Mouse (Mus musculus) forebrain, postnatal 0 days (tissue): ENCODE results near the gene Sap18. TPM values are rescaled to one million over a fixed set of nuclear protein-coding genes. Genes with fewer than 3 reads are reported as not detected.

Source experiments
- ATAC-seq: fragments of 200-750 bp; cut with Nextera tagmentation; 2 replicates; pipeline ENCODE4 v1.8.0; 2017; ENCODE audit warnings: mild to moderate bottlenecking, moderate library complexity
- DNase-seq: peaks from one replicate; pipeline ENCODE4 v3.0.0-alpha.2; 2015
- H3K27ac ChIP-seq: fragments of 300-500 bp; sonication (generic); 2 replicates; pipeline ENCODE4 v1.5.1; 2014; ENCODE audit warnings: low read depth, mild to moderate bottlenecking, antibody characterized with exemption, low read length, moderate library complexity, mixed read lengths
- H3K27me3 ChIP-seq: fragments of 300-500 bp; sonication (generic); 2 replicates; pipeline ENCODE4 v1.6.1; 2014; ENCODE audit warnings: mild to moderate bottlenecking, low read length, mixed read lengths; ENCODE audit not compliant: insufficient read depth
- H3K36me3 ChIP-seq: fragments of 300-500 bp; sonication (generic); 2 replicates; pipeline ENCODE4 v1.6.1; 2014; ENCODE audit warnings: mild to moderate bottlenecking, moderate library complexity; ENCODE audit not compliant: insufficient read depth
- H3K4me1 ChIP-seq: fragments of 300-500 bp; sonication (generic); 2 replicates; pipeline ENCODE4 v1.6.1; 2014; ENCODE audit warnings: antibody characterized with exemption; ENCODE audit not compliant: insufficient read depth
- H3K4me2 ChIP-seq: fragments of 300-500 bp; sonication (generic); 2 replicates; pipeline ENCODE4 v1.6.1; 2014; ENCODE audit warnings: low read depth, mild to moderate bottlenecking, moderate library complexity
- H3K4me3 ChIP-seq: fragments of 300-500 bp; sonication (generic); 2 replicates; pipeline ENCODE4 v1.5.1; 2014; ENCODE audit warnings: low read depth, low read length, mixed read lengths
- H3K9ac ChIP-seq: fragments of 300-500 bp; sonication (generic); 2 replicates; pipeline ENCODE4 v1.6.1; 2014; ENCODE audit warnings: mild to moderate bottlenecking
- H3K9me3 ChIP-seq: fragments of 300-500 bp; sonication (generic); 2 replicates; pipeline ENCODE4 v1.6.1; 2016; ENCODE audit warnings: low read length
- CTCF ChIP-seq: sonication (generic); IDR thresholded peaks from 2 replicates; pipeline ENCODE4 v1.5.1; 2016; ENCODE audit warnings: antibody characterized with exemption, control low read depth, low read depth
- WGBS: fragments of 180-500 bp; shearing (Covaris S2); extraction: QIAGEN DNeasy Blood & Tissue Kit; methylation state at CpG from one replicate; pipeline ENCODE4 v1.1.7; 2014; 5-methylcytosine and 5-hydroxymethylcytosine counted together
- polyA plus RNA-seq: library from polyadenylated mRNA; unstranded; fragments of >200 nt; fragmentation: Nextera tagmentation; extraction: Ambion mirVana; gene quantifications from 2 replicates; pipeline ENCODE4 v1.2.1, GENCODE M21; 2015
- total RNA-seq: library from RNA; depleted of rRNA; stranded (reverse); fragments of >200 nt; gene quantifications from 2 replicates; pipeline ENCODE4 v1.2.3, GENCODE M21; 2014

The Sap18 gene
- total and polyA plus RNA-seq, 2 experiments from 2014 or later, result 15.6 to 31.6 TPM

DNA sequence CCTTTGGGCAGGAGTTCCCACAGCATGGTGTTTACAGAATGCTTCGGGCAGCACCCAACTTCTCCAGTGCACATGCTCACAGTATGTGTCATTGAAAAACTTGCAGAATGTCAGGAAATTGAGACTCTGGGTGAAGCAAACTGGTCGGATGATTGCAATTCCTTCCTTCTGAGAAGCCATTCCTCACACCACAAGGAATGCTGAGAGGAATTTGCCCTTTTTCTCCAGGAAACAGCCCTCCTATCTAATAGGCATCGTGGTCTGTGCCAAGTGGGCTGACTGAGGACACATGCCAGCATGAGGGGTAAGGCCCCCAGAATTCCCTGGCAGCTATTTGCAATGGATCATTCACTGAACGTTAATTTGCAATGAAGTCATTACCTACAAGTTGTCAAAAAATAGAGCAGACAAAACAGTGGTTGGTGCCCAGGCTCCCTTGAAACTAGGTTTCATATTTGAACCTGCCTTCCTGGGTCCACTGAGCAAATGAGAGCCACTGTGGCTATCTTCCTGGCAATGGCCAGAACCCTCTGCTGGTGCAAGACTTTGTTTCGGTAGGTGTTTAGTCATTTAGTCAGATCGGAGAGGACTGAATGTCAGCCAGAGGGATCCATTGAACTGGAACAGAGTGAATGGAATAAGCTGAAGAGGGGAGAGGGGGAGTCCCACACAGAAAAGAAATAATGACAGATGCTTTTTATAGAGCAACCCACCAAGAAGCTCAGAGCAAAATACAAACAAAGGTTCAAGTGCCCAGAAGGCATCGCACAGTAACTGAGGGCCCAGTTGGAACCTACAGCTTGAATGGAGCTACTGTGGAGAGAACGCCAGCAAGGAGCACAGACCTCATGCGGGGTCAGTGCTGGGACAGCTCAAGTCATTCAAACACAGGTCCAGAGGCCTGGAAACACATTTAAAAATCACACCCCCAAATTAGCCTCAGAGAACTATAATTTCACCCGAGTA, 37.2 kb upstream of the Sap18 start:
- DNase-seq, result no peak
- H3K27me3 ChIP-seq, result no peaks in the 10 kb centered on the region
- no peaks in the 10 kb centered on the region for H3K4me1 ChIP-seq
- no peaks in the 10 kb centered on the region for H3K9me3 ChIP-seq
- no peak for TF ChIP-seq CTCF
- peak; percentile 32; the same call in 1 of the 2 replicates for ATAC-seq
- WGBS, result 27% methylated on average over 10 of the region's 10 CpGs
- no peak overlapping the region for H3K9ac ChIP-seq
- no peaks in the 10 kb centered on the region for H3K36me3 ChIP-seq
- no peak overlapping the region for H3K4me3 ChIP-seq
- no peak overlapping the region for H3K27ac ChIP-seq
- no peak overlapping the region for H3K4me2 ChIP-seq

DNA sequence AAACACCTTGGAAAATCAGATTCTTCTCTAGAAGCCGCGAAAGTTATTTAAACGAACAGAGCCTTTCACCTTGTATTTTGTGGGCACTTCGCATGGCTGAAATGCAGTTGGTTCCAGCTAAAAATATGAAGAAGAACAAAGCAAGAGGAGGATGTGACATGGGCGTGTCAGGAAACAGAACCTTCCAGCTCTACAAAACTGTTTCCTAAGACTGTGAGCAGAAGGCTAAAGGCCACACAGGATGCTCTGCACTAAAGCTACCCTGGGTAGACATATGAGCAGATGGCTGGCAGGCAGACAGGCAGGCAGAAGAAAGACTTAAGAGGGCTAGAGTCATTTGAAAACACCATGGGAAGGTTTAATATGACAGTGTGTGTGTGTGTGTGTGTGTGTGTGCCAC, 28.9 kb upstream of the Sap18 start:
- TF ChIP-seq CTCF, result no peak
- ATAC-seq, result no peak
- no peak for DNase-seq
- Histone ChIP-seq H3K27ac (no peak overlapping the region), H3K4me2 (no peak overlapping the region), H3K4me1 (no peaks in the 10 kb centered on the region), H3K36me3 (no peaks in the 10 kb centered on the region), H3K4me3 (no peak overlapping the region), H3K27me3 (no peaks in the 10 kb centered on the region), H3K9ac (no peak overlapping the region), H3K9me3 (no peaks in the 10 kb centered on the region)
- 95% methylated on average over 5 of the region's 5 CpGs for WGBS

DNA sequence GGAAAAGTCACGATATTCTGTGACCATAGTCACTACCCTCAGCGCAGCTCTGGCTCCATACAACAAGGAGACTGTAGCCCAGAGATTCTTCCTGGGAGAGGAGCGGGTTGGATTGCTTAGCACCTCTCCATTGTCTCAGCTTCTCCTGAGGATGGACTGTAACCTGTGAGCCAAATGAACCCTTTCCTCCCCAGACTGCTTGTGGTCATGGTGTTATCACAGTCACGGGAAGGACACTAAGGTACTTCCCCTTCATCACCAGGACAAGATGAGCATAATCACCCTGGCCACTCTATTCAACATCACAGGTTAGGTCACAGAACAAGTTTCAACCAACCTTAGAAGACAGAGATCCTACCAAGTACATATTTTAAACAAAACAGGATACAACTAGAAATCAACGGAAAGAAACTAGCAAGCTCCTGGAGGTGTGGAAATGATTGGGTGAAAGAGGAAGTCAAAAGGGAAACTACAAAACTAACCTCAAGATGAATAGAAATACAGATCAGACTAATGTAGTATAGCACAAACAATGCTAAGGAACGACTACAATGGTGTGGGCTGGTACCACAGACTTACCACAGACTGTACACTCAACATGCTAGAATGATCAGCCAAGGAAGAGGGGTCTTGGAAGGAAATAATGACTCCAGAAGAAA, 25.7 kb upstream of the Sap18 start:
- Histone ChIP-seq H3K9me3 (no peaks in the 10 kb centered on the region), H3K4me2 (no peak overlapping the region), H3K4me1 (no peaks in the 10 kb centered on the region), H3K4me3 (no peak overlapping the region), H3K36me3 (no peaks in the 10 kb centered on the region), H3K27ac (no peak overlapping the region), H3K27me3 (no peaks in the 10 kb centered on the region), H3K9ac (no peak overlapping the region)
- TF ChIP-seq CTCF, result no peak
- ATAC-seq (no peak), DNase-seq (no peak)
- WGBS, result 84% methylated on average over 6 of the region's 6 CpGs

DNA sequence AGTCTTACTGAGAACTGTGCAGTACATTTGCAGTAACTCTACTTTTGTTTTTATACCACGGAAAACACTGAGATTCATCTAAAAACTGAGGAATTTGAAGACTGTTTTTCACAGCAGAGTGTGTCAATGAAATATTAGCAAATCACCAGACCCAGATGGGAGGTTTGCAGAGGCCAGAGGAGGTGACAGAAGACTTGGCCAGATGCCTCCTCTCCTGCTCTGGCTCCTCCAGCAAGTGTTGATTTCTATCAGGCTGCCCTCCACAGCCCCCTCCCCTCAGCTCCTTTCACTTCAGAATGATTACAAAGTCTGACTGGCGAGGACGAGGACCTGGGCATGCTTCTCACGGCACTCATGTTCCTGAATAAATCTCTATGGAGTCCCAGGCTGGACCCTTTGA, 10.6 kb upstream of the Sap18 start:
- Histone ChIP-seq H3K36me3 (no peaks in the 10 kb centered on the region), H3K9me3 (no peaks in the 10 kb centered on the region), H3K4me1 (no peaks in the 10 kb centered on the region), H3K27me3 (no peaks in the 10 kb centered on the region), H3K27ac (no peak overlapping the region), H3K4me2 (no peak overlapping the region), H3K4me3 (no peak overlapping the region), H3K9ac (no peak overlapping the region)
- no peak for TF ChIP-seq CTCF
- DNase-seq, result no peak
- no peak for ATAC-seq
- WGBS, result 56% methylated on average over 4 of the region's 4 CpGs

DNA sequence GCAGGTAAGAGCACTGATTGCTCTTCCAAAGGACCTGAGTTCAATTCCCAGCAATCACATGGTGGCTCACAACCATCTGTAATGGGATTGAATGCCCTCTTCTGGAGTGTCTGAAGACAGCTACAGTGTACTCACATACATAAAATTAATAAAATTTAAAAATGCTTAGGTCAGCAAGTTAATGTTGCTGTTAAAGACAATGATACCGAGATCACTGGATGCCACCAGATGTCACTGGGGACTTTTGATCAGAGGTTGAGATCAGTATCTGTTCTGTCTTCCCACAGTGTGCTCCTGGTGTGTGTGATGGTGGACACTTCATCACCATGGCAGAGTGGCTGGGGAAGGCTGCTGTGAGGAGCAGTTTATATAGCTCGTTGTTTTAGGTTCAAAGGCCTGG, 8.7 kb upstream of the Sap18 start:
- H3K27ac ChIP-seq, result no peak overlapping the region
- WGBS, result 85% methylated on average over 2 of the region's 2 CpGs
- no peak for DNase-seq
- TF ChIP-seq CTCF, result no peak
- no peak overlapping the region for H3K9ac ChIP-seq
- H3K4me3 ChIP-seq, result no peak overlapping the region
- no peaks in the 10 kb centered on the region for H3K4me1 ChIP-seq
- H3K36me3 ChIP-seq, result no peaks in the 10 kb centered on the region
- H3K27me3 ChIP-seq, result no peaks in the 10 kb centered on the region
- H3K4me2 ChIP-seq, result no peak overlapping the region
- ATAC-seq, result no peak
- no peaks in the 10 kb centered on the region for H3K9me3 ChIP-seq

DNA sequence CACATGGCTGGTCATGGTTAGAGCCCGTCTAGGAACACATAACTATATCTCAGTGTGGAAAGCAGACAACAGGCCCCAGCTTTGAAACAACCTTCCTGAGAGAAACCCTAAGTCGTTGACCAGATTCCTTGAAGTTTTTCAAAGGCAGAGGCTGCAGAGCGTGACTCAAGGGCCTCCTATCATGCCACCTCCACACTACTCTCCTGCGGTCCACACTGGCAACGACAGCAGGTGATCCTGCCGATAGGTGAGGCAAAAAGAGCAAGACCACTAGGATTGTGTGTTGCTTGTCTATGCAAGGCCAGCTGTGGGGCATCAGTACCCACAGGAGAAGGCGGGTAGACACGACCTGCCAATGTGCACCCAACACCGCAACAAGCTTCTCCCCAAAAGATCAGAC, 8.2 kb upstream of the Sap18 start:
- H3K9ac ChIP-seq, result no peak overlapping the region
- H3K4me3 ChIP-seq, result no peak overlapping the region
- DNase-seq (no peak), ATAC-seq (no peak)
- no peak overlapping the region for H3K4me2 ChIP-seq
- H3K27me3 ChIP-seq, result no peaks in the 10 kb centered on the region
- no peaks in the 10 kb centered on the region for H3K36me3 ChIP-seq
- no peaks in the 10 kb centered on the region for H3K9me3 ChIP-seq
- TF ChIP-seq CTCF, result no peak
- no peak overlapping the region for H3K27ac ChIP-seq
- no peaks in the 10 kb centered on the region for H3K4me1 ChIP-seq
- WGBS, result 95% methylated on average over 9 of the region's 9 CpGs

DNA sequence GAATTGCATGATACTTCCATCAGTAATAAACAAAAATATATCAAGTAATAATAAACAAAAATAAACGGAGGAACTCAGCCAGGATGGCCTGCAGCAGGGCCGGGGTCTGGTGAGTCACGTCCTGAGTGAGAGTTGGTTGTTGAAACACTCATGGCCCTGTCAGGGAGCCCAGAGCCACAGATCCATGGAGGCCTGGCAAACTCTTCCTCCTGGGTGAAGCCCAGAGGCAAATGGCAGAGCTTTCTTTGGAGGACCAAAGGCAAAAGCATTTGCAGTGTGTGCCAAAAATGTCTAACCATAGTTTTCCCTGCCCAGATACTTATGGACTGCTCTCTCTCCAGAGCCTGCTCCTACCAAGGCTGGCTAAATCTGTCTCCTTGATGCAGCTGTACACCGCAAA, 6.8 kb upstream of the Sap18 start:
- TF ChIP-seq CTCF, result no peak
- 83% methylated on average over 4 of the region's 4 CpGs for WGBS
- H3K27ac ChIP-seq, result no peak overlapping the region
- no peak overlapping the region for H3K4me2 ChIP-seq
- no peak for ATAC-seq
- H3K9me3 ChIP-seq, result no peaks in the 10 kb centered on the region
- no peak overlapping the region for H3K9ac ChIP-seq
- no peaks in the 10 kb centered on the region for H3K4me1 ChIP-seq
- H3K36me3 ChIP-seq, result no peaks in the 10 kb centered on the region
- H3K27me3 ChIP-seq, result no peaks in the 10 kb centered on the region
- DNase-seq, result no peak
- H3K4me3 ChIP-seq, result no peak overlapping the region
